Mouse (Mus musculus) heart, postnatal 36 days (tissue): ENCODE results near the gene Prl7a1. TPM values are rescaled to one million over a fixed set of nuclear protein-coding genes. Genes with fewer than 3 reads are reported as not detected.

Source experiments
- DNase-seq, 2 experiments: peaks; one replicate each; pipeline ENCODE4 v3.0.0; 2021 to 2022
- intact Hi-C: fragments of 180-260 bp; cut with DNase I; formaldehyde crosslinking; loops from one replicate; pipeline ENCODE4 v1.15.1; 2025
- total RNA-seq, 2 experiments: library from RNA; stranded (reverse); gene quantifications; 2 replicates each; pipeline ENCODE4 v1.2.3; 2021

The Prl7a1 gene
- total RNA-seq = not detected

- intact Hi-C loops = no loop called here
Measured at GRCm38 (mm10) chr13:27642393-27642792, at the start of gene Prl7a1. Prl7a1 (minus strand) TSS chr13:27642493.

GRCm38 (mm10) chr13:27667936-27668335 lies 25.6 kb upstream of the Prl7a1 start, which contains the start of gene Prl7a2:
Prl7a2 (minus strand) TSS chr13:27668036.
- intact Hi-C loops = no loop called here
- DNase-seq = no peak

More at GRCm38 (mm10) chr13:27642393-27642792, at the start of gene Prl7a1:
- DNase-seq = no peak

- intact Hi-C loops = no loop called here
Measured at GRCm38 (mm10) chr13:27660747-27661146, 18.5 kb upstream of the Prl7a1 start.

GRCm38 (mm10) chr13:27610482-27610881 lies 31.8 kb downstream of the Prl7a1 start, which contains the start of gene Prl7b1:
Prl7b1 (minus strand) TSS chr13:27610582.
- intact Hi-C loops = no loop called here
- no peak for DNase-seq

More at GRCm38 (mm10) chr13:27660747-27661146, 18.5 kb upstream of the Prl7a1 start:
- no peak for DNase-seq

Other genes with a start within 250 kb of the Prl7a1 start
- gene Prl8a6, start 203.8 kb downstream of the Prl7a1 start, total RNA-seq = not detected
- not detected for gene Prl8a8, start 129.3 kb downstream of the Prl7a1 start, total RNA-seq
- not detected for gene Prl8a9, start 77.9 kb downstream of the Prl7a1 start, total RNA-seq
- not detected for gene Prl8a1, start 60.3 kb downstream of the Prl7a1 start, total RNA-seq
- not detected for gene Prl7b1, start 31.9 kb downstream of the Prl7a1 start, total RNA-seq
- gene Prl7a2, start 25.5 kb upstream of the Prl7a1 start, total RNA-seq = not detected
- not detected for gene Prl7d1, start 74.2 kb upstream of the Prl7a1 start, total RNA-seq
- not detected for gene Prl7c1, start 138.3 kb upstream of the Prl7a1 start, total RNA-seq
- gene Prl2a1, start 159.2 kb upstream of the Prl7a1 start, total RNA-seq = not detected
- not detected for gene Prl2c1, start 206.8 kb upstream of the Prl7a1 start, total RNA-seq